Mouse (Mus musculus) ES-E14 (cell line): ENCODE data around the gene Fbxl22. TPM values are rescaled to one million over a fixed set of nuclear protein-coding genes. Genes with fewer than 3 reads are reported as not detected.

ENCODE experiments used
- DNase-seq: peaks from one replicate; pipeline ENCODE4 v3.0.0-alpha.2; 2013; ENCODE audit warnings: low read depth, low spot score
- H3K27ac ChIP-seq: 2 replicates; pipeline ENCODE4 v1.5.1; 2012; ENCODE audit warnings: low read depth, mild to moderate bottlenecking, low read length, moderate library complexity, mixed read lengths; ENCODE audit not compliant: poor library complexity, insufficient read depth, severe bottlenecking
- H3K36me3 ChIP-seq: 2 replicates; pipeline ENCODE4 v1.6.1; 2012; ENCODE audit warnings: mild to moderate bottlenecking, low read length, moderate library complexity, mixed read lengths; ENCODE audit not compliant: control insufficient read depth, poor library complexity, insufficient read depth, severe bottlenecking
- H3K4me1 ChIP-seq, 2 experiments: fragments of 150-350 bp in 1 of 2; sonication (generic) in 1 of 2; 2 replicates each; pipeline ENCODE4 v1.6.1; 2012; ENCODE audit warnings: low read length in 2 of 2, mild to moderate bottlenecking in 1 of 2, mixed read lengths in 1 of 2; ENCODE audit not compliant: control insufficient read depth in 2 of 2, insufficient read depth in 2 of 2, poor library complexity in 1 of 2
- H3K4me3 ChIP-seq, 2 experiments: fragments of 150-350 bp in 1 of 2; sonication (generic) in 1 of 2; 2 replicates each; pipeline ENCODE4 v1.5.1; 2012; ENCODE audit warnings: low read length in 2 of 2, low read depth in 1 of 2, mild to moderate bottlenecking in 1 of 2, mixed read lengths in 1 of 2; ENCODE audit not compliant: insufficient read depth in 1 of 2, poor library complexity in 1 of 2, severe bottlenecking in 1 of 2
- H3K9ac ChIP-seq: 2 replicates; pipeline ENCODE4 v1.6.1; 2012; ENCODE audit warnings: low read depth, mild to moderate bottlenecking, low read length, mixed read lengths; ENCODE audit not compliant: poor library complexity, insufficient read depth, severe bottlenecking
- H3K9me3 ChIP-seq: fragments of 150-350 bp; sonication (generic); 2 replicates; pipeline ENCODE4 v1.6.1; 2012; ENCODE audit warnings: low read depth, mild to moderate bottlenecking, low read length; ENCODE audit not compliant: control insufficient read depth, insufficient read depth
- CHD2 ChIP-seq: IDR thresholded peaks from 2 replicates; pipeline ENCODE4 v1.6.1; 2014; ENCODE audit warnings: mild to moderate bottlenecking, low read depth, low read length, inconsistent platforms
- HCFC1 ChIP-seq: IDR thresholded peaks from 2 replicates; pipeline ENCODE4 v1.6.1; 2012; ENCODE audit warnings: low read length, inconsistent platforms, borderline replicate concordance; ENCODE audit not compliant: insufficient read depth
- MAFK ChIP-seq: IDR thresholded peaks from 2 replicates; pipeline ENCODE4 v1.6.1; 2014; ENCODE audit warnings: mild to moderate bottlenecking, low read depth, low read length, inconsistent platforms; ENCODE audit not compliant: insufficient read depth
- ZC3H11A ChIP-seq: IDR thresholded peaks from 2 replicates; pipeline ENCODE4 v1.6.1; 2012; ENCODE audit warnings: low read depth, mild to moderate bottlenecking, inconsistent platforms, low read length, borderline replicate concordance
- ZNF384 ChIP-seq: IDR thresholded peaks from 2 replicates; pipeline ENCODE4 v1.6.1; 2012; ENCODE audit warnings: low read depth, low read length, inconsistent platforms
- in situ Hi-C, 2 experiments: fragments of 600-800 bp; cut with MboI; formaldehyde crosslinking; loops; one replicate each; pipeline ENCODE4 v1.15.1; 2025; ENCODE audit warnings: low sequenced_read_pairs in 2 of 2, inconsistent platforms in 1 of 2; ENCODE audit not compliant: unreplicated experiment in 2 of 2
- total RNA-seq: library from RNA; depleted of rRNA; stranded (reverse); fragments of 300-350 nt; gene quantifications from 2 replicates; pipeline ENCODE4 v1.2.3, GENCODE M21; 2012

Gene Fbxl22
- total RNA-seq, 1 experiment: 0.76 TPM

DNA sequence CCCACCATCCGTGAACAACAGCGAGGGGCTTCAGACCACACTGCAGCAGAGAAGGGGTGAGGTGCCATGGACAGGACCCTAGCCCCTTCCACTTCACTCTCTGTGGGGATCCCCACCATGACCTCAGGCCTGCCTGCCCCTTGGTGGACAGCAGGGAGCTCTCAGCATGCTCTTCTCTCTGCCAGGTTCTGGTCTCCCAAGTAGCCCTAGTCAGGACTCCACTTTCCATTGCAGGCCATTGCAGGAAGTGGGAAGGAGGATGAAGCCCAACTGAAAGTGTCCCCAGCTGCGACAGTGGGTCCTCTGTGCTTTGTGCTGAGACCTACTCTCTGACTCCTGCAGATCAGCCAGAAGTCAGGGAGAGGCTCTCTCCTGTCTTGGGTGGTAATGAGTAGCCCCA is 6.7 kb downstream of the Fbxl22 start:
- Histone ChIP-seq H3K27ac (no peak overlapping the region), H3K9ac (no peak overlapping the region), H3K9me3 (no peaks in the 10 kb centered on the region), H3K4me1 (peaks cover under 1 to 3% of the 10 kb centered on the region in 2 experiments; a peak in 1 of 4 replicates), H3K36me3 (peaks cover 4% of the 10 kb centered on the region), H3K4me3 (no peak overlapping the region)
- TF ChIP-seq ZNF384 (no peak), CHD2 (no peak), HCFC1 (no peak), MAFK (no peak), ZC3H11A (no peak)
- no peak for DNase-seq
- in situ Hi-C loops: no loop called here

DNA sequence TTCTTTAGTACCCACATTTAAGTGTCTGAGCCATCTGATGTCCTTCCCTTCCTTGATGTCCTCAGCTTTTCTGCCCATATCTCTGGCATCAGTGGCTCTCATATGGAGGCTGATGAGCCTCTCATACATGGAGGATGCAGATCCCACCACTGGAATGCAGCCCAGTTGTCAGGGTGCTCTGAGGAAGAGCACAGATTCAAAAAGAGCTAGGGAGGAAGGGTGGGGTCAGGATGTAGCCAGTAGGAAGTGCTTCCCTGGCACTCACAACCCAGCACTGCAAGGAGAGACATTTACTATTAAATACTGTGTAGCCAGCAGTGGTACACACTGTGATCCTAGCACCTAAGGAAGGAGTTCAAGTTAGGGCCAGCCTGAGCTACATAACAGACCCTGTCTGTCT is 8.0 kb downstream of the Fbxl22 start:
- in situ Hi-C loops: no loop called here
- peaks cover 8% of the 10 kb centered on the region for H3K36me3 ChIP-seq
- no peaks in the 10 kb centered on the region for H3K9me3 ChIP-seq
- DNase-seq: no peak
- no peak overlapping the region for H3K4me3 ChIP-seq
- no peak overlapping the region for H3K9ac ChIP-seq
- TF ChIP-seq ZC3H11A: no peak
- TF ChIP-seq CHD2: no peak
- TF ChIP-seq ZNF384: no peak
- TF ChIP-seq HCFC1: no peak
- TF ChIP-seq MAFK: no peak
- no peak overlapping the region for H3K27ac ChIP-seq
- H3K4me1 ChIP-seq: peaks cover 0 to 3% of the 10 kb centered on the region in 2 experiments; a peak in 1 of 4 replicates

DNA sequence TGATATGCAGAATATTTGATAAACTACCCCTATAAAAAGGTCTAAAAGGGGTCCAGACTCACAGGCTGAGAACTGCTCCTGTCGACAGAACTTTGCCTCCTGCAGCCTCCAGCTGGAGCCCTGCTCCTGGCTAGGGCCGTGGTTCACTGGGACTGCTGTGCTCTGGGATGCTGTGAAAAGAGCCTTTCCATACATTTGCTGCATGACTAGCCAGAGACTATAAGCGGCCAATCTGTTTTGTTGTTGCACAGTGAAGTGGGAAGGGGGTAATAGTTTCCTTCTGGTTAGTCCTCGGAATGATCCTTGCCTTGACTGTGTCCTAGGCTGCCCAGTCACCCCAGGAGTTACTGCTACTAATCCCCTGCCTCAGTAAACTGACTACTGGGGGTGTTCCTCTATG is 8.4 kb downstream of the Fbxl22 start:
- peaks cover 8% of the 10 kb centered on the region for H3K36me3 ChIP-seq
- no peak for DNase-seq
- H3K4me1 ChIP-seq: peaks cover 0 to 3% of the 10 kb centered on the region in 2 experiments; a peak in 1 of 4 replicates
- H3K4me3 ChIP-seq: no peak overlapping the region
- no peaks in the 10 kb centered on the region for H3K9me3 ChIP-seq
- TF ChIP-seq HCFC1: no peak
- no peak for TF ChIP-seq ZC3H11A
- no peak for TF ChIP-seq MAFK
- no peak for TF ChIP-seq CHD2
- no peak for TF ChIP-seq ZNF384
- H3K9ac ChIP-seq: no peak overlapping the region
- H3K27ac ChIP-seq: no peak overlapping the region
- in situ Hi-C loops: no loop called here

DNA sequence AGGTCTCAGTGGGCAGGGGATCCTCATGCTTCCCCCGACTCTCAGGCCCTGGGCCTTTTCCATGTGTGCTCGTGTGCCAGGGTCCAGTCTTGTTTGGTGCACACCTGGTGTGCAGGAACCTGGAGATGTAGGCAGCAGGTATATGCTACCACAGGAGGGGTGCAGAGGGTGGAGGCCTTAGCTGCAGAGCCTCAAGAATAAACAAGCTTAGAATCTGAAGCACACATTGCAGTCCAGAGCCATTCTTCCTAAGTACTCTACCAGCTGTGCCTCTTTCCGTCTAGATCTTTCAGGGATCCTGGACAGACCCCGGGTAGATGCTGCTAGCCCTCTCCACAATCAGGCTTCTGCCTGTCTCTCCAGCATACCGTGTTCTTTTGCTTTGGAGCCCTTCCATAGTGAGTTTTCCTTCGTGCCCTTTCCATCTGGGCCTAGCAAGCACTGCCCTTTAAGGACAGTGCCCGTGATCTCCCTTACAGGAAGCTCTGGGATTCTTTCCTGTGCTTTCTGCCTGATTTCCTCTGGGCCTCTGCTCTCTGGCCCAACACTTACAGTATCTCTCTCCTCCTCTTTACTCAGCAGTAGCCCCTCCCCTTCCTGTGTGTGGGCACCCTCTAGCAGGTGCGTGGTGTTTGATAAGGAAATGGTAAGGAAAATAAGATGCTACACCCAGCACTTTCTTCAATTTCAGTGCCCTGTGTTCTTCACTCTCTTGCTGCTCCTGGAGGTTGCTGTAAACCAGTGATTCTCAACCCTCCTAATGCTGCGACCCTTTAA is 9.1 kb downstream of the Fbxl22 start:
- H3K36me3 ChIP-seq: peaks cover 10% of the 10 kb centered on the region
- TF ChIP-seq HCFC1: no peak
- no peak for TF ChIP-seq CHD2
- TF ChIP-seq MAFK: no peak
- no peak for TF ChIP-seq ZNF384
- TF ChIP-seq ZC3H11A: no peak

DNA sequence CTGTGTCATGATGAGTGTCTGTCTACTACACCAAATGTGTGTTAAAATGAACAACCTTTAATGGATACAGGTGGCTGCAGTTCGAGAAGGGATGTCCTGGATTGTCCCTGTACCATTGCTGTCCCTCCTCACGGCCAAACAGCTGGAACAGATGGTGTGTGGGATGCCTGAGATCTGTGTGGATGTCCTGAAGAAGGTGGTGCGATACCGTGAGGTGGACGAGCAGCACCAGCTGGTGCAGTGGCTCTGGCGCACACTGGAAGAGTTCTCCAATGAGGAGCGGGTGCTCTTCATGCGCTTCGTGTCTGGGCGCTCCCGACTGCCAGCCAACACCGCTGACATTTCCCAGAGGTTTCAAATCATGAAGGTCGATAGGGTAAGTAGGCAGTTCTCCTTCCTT is 9.9 kb downstream of the Fbxl22 start:
- TF ChIP-seq ZNF384 (no peak), CHD2 (no peak), MAFK (no peak), HCFC1 (no peak), ZC3H11A (no peak)
- Histone ChIP-seq H3K9ac (no peak overlapping the region), H3K4me3 (no peak overlapping the region), H3K9me3 (no peaks in the 10 kb centered on the region), H3K36me3 (peaks cover 10% of the 10 kb centered on the region), H3K4me1 (no peaks in the 10 kb centered on the region), H3K27ac (no peak overlapping the region)
- in situ Hi-C loops: no loop called here
- DNase-seq: no peak

More for the DNA sequence above, 9.1 kb downstream of the Fbxl22 start:
- H3K9ac ChIP-seq: no peak overlapping the region
- in situ Hi-C loops: no loop called here
- H3K4me3 ChIP-seq: no peak overlapping the region
- H3K4me1 ChIP-seq: no peaks in the 10 kb centered on the region
- no peak for DNase-seq
- H3K9me3 ChIP-seq: no peaks in the 10 kb centered on the region
- H3K27ac ChIP-seq: no peak overlapping the region
